ENCODE assay signal across 8 mouse cellular contexts in genomic region chr12:72408954-72409353, GRCm38 (mm10). TPM values are rescaled to one million over a fixed set of nuclear protein-coding genes. Genes with fewer than 3 reads are reported as not detected.
A peak's percentile ranks its signal among the peaks of the same experiment; 100 is the strongest.
DNase-seq lines count a peak whose midpoint lies in the region; ATAC-seq and TF ChIP-seq lines count a peak whose summit lies in the region.

Gene Rtn1 (minus strand): TSS chr12:72409054.

- peaks cover 2% of the 10 kb centered on the region; the same call in 1 of the 2 replicates for H3K27me3 ChIP-seq in lung, postnatal 0 days (replicated peaks; ENCODE audit: insufficient read depth, low read length)
- H3K27me3 ChIP-seq in midbrain, embryonic 15.5 days (replicated peaks): no peaks in the 10 kb centered on the region

- H3K9me3 ChIP-seq in lung, postnatal 0 days (ENCODE audit: low read length): no peaks in the 10 kb centered on the region
- H3K9me3 ChIP-seq in midbrain, embryonic 15.5 days: no peaks in the 10 kb centered on the region

- ATAC-seq in lung, postnatal 0 days: no peak
- no peak for ATAC-seq in midbrain, embryonic 15.5 days (replicated peaks)
- ATAC-seq in CD4-positive, CD25-positive, alpha-beta regulatory T cell, adult 4 months: no peak

- peak within 1 kb of the TSS; percentile 89 for H3K4me2 ChIP-seq in lung, postnatal 0 days (replicated peaks; ENCODE audit: low read depth, low read length)
- H3K4me2 ChIP-seq in midbrain, embryonic 15.5 days: peak within 1 kb of the TSS; percentile 70

- H3K27ac ChIP-seq in lung, postnatal 0 days (ENCODE audit: low read length): no peak within 1 kb of the TSS
- H3K27ac ChIP-seq in embryonic fibroblast, embryonic 13.5 days (ENCODE audit: insufficient read depth, low read length): no peak within 1 kb of the TSS
- H3K27ac ChIP-seq in midbrain, embryonic 15.5 days: peak within 1 kb of the TSS; percentile 91

- no peaks in the 10 kb centered on the region for H3K36me3 ChIP-seq in lung, postnatal 0 days (ENCODE audit: insufficient read depth, low read length)
- no peaks in the 10 kb centered on the region for H3K36me3 ChIP-seq in midbrain, embryonic 15.5 days (replicated peaks)

- TF ChIP-seq EP300 in lung, postnatal 0 days (IDR thresholded peaks at IDR 0.05): no peak

- no peak for DNase-seq in lung, postnatal 0 days (ENCODE audit: low spot score)
- no peak for DNase-seq in lung, postnatal 25 days (ENCODE audit: low spot score)
- no peak for DNase-seq in layer of hippocampus, postnatal 10 days (ENCODE audit: low spot score in 2 of 2)
- no peak for DNase-seq in kidney, postnatal 4 days
- no peak for DNase-seq in lung, adult 18-20 months

- WGBS in lung, postnatal 0 days: 49% methylated on average over 6 of the region's 6 CpGs
- WGBS in midbrain, embryonic 15.5 days: 30% methylated on average over 6 of the region's 6 CpGs

- no peak within 1 kb of the TSS for H3K9ac ChIP-seq in lung, postnatal 0 days (replicated peaks; ENCODE audit: low read depth)
- H3K9ac ChIP-seq in midbrain, embryonic 15.5 days: peak within 1 kb of the TSS; percentile 86

- no peak for TF ChIP-seq POLR2A in embryonic fibroblast, embryonic 13.5 days (IDR thresholded peaks at IDR 0.05; ENCODE audit: low read depth, low read length)

- no peak for TF ChIP-seq CTCF in lung, postnatal 0 days (IDR thresholded peaks at IDR 0.05)
- no peak for TF ChIP-seq CTCF in embryonic fibroblast, embryonic 13.5 days (IDR thresholded peaks at IDR 0.05; ENCODE audit: borderline replicate concordance, insufficient read depth, low read length)

- peak within 1 kb of the TSS; percentile 50 for H3K4me3 ChIP-seq in lung, postnatal 0 days (ENCODE audit: low read depth, low read length)
- H3K4me3 ChIP-seq in embryonic fibroblast, embryonic 13.5 days (ENCODE audit: insufficient read depth, low read length): peak within 1 kb of the TSS; percentile 48
- peak within 1 kb of the TSS; percentile 86 for H3K4me3 ChIP-seq in midbrain, embryonic 15.5 days

- H3K4me1 ChIP-seq in lung, postnatal 0 days (ENCODE audit: insufficient read depth, low read depth, low read length): peaks cover 6% of the 10 kb centered on the region
- H3K4me1 ChIP-seq in embryonic fibroblast, embryonic 13.5 days (ENCODE audit: control insufficient read depth, insufficient read depth, low read length): no peaks in the 10 kb centered on the region
- peaks cover 19% of the 10 kb centered on the region for H3K4me1 ChIP-seq in midbrain, embryonic 15.5 days

RNA-seq across cellular contexts. Expression of gene Rtn1, which starts in this region (rescaled TPM):
- polyA plus RNA-seq in lung, postnatal 0 days (2015; fragmentation: Nextera tagmentation; extraction: Ambion mirVana): 12.2 and 13.4 TPM in 2 replicates
- 0.90 TPM in 1 of 2 replicates, not detected in the other for polyA plus RNA-seq in embryonic fibroblast, embryonic 13.5 days (2011; ENCODE audit: insufficient read length, low read depth, missing spikeins)
- total RNA-seq in layer of hippocampus, postnatal 10 days (2021): 1,000 to 10,000 TPM; 1,519 to 1,613 TPM
- polyA plus RNA-seq in midbrain, embryonic 15.5 days (2015; fragmentation: Nextera tagmentation; extraction: Ambion mirVana): 3,115 and 3,141 TPM in 2 replicates
- not detected for polyA plus RNA-seq in CD4-positive, CD25-positive, alpha-beta regulatory T cell, adult 4 months (2017; shearing (Covaris generic))

Comparison
In these comparisons a context has a peak if more than half of its experiments do, and no peak if none do; other contexts are left out.
1. RNA of gene Rtn1 (polyA plus RNA-seq): 3,115 to 3,141 TPM in midbrain, embryonic 15.5 days; 12.2 to 13.4 TPM in lung, postnatal 0 days, 0.90 TPM in embryonic fibroblast, embryonic 13.5 days and not detected in CD4-positive, CD25-positive, alpha-beta regulatory T cell, adult 4 months; every median in the first group is over 100 times any median in the second.
2. Peak in every context shown above with its lines, with median percentiles within 50 percentile points of each other: H3K4me3 ChIP-seq.